Mouse (Mus musculus) bone marrow, adult 2 months (tissue): ENCODE measurements around the gene Gm266.

Source experiments
- CTCF ChIP-seq: fragments of 200-500 bp; IDR thresholded peaks from 2 replicates; pipeline ENCODE4 v1.5.1; 2011; ENCODE audit warnings: low read length, control low read depth; ENCODE audit not compliant: control insufficient read depth, insufficient read depth
- POLR2A ChIP-seq: fragments of 200-500 bp; IDR thresholded peaks from 2 replicates; pipeline ENCODE4 v1.6.1; 2011; ENCODE audit warnings: low read depth, mild to moderate bottlenecking, control low read depth, low read length, borderline replicate concordance; ENCODE audit not compliant: control insufficient read depth

GRCm38 (mm10) chr12:111489261-111489865 is 3.7 kb upstream of the Gm266 start:
- TF ChIP-seq CTCF (no peak), POLR2A (no peak)
